Mouse (Mus musculus): ENCODE results near the gene Spaca1. TPM values are rescaled to one million over a fixed set of nuclear protein-coding genes. Genes with fewer than 3 reads are reported as not detected.
"Not testable (repeated sequence)": the region's sequence is repeated elsewhere in the genome, so short reads cannot be mapped to it uniquely, and the experiment has no call there.

Gene Spaca1
- polyA plus RNA-seq (2014; fragmentation: Nextera tagmentation; extraction: Ambion mirVana): 0.92 and 1.2 TPM in 2 replicates

DNA sequence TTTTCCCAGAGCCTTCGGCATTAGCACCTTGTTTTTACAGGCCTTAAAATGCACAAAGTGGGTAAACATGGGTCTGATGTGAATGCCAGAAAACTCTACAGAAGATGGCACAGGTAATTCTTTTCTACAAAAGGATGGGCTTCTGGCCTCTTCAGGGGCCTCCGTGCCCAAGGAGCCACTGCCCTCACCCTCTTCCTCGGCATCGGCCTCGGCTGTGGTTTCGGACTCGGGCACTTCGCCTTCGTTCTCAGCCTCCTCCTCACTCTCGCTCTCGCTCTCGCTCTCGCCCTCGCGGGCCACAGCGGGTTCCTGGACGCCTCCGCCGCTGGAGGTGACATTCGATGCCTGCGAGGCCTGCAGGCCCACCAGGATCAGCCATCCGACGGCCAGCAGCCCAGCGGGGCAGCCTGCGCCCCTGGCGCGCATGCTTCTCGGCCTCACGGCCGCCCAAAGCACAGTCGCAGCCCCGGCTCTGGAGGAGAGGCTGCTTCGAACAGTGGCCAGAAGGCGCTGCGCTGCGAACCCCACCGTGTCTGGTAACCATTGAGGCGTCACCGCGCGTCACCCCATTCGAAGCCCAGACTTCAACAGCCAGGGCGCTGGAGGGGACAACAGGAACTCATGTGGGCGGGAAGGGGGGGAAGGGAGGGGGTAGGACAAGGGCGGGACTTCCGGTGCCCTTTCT is at the start of gene Spaca1:
Gene Spaca1 (minus strand): TSS at position 621 of the 685 bp plus-strand sequence.
- Histone ChIP-seq H3K27me3 (ENCODE audit: control insufficient read depth, insufficient read depth, low read length) (no peaks in the 10 kb centered on the region), H3K9ac (peak within 1 kb of the TSS; percentile 54), H3K36me3 (replicated peaks; ENCODE audit: control insufficient read depth, insufficient read depth) (no peaks in the 10 kb centered on the region), H3K27ac (no peak within 1 kb of the TSS), H3K4me1 (replicated peaks; ENCODE audit: control insufficient read depth, insufficient read depth, low read length) (no peaks in the 10 kb centered on the region), H3K9me3 (ENCODE audit: control insufficient read depth, low read length) (no peaks in the 10 kb centered on the region), H3K4me2 (replicated peaks) (peak within 1 kb of the TSS; percentile 51), H3K4me3 (replicated peaks; ENCODE audit: low read length) (peak within 1 kb of the TSS; percentile 27)
- DNase-seq (ENCODE audit: low spot score): no peak
- 42% methylated on average over 46 of the region's 46 CpGs for WGBS
- peak; percentile 40; the same call in 1 of the 2 replicates for ATAC-seq (ENCODE audit: low FRiP score)

DNA sequence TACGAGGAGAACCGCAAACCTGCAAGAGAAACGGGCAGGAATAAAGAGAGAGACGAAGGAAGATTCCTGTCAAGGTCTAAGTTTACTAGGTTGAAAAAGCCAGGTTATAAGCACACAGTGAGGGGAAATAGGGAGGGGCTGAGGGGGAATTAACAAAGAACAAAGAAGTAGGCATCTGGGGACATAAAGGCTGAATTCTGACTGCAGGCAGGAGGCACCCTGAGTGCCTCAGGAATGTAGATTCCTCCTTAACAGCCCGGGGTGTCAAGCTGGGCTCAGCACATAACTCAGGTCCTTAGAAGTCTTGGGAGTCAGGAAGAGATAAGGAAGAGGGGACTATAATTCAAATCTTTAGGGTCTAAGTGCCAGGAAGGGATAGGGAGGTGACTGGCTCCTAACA is 37.3 kb upstream of the Spaca1 start:
- H3K9me3 ChIP-seq (ENCODE audit: control insufficient read depth, low read length); H3K4me3 ChIP-seq (replicated peaks; ENCODE audit: low read length); H3K27ac ChIP-seq; ATAC-seq (ENCODE audit: low FRiP score); H3K36me3 ChIP-seq (replicated peaks; ENCODE audit: control insufficient read depth, insufficient read depth); H3K9ac ChIP-seq; H3K27me3 ChIP-seq (ENCODE audit: control insufficient read depth, insufficient read depth, low read length); H3K4me2 ChIP-seq (replicated peaks); DNase-seq (ENCODE audit: low spot score); H3K4me1 ChIP-seq (replicated peaks; ENCODE audit: control insufficient read depth, insufficient read depth, low read length): not testable (repeated sequence)
- WGBS: 92% methylated on average over 5 of the region's 5 CpGs

DNA sequence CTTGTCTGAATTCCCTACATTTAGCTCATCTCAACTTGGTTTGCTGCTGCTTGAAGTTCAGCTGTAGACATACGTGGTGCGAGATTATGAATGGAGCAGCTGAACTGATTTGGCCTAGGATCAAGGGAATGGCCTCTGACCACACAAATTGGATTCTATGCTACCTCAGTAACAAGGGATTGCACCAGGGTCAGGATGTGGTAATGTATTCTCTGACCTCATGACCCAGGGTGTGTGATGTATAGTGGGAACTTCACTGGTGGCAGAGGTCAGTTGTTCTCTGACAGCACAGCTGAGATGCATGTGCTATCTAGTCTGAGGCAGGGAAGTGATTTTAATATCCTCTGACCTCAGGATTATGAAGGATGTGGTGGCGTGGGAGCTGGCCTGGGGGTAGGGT is 31.1 kb upstream of the Spaca1 start:
- DNase-seq (ENCODE audit: low spot score) (no peak), ATAC-seq (ENCODE audit: low FRiP score) (no peak)
- no peaks in the 10 kb centered on the region for H3K36me3 ChIP-seq (replicated peaks; ENCODE audit: control insufficient read depth, insufficient read depth)
- no peak overlapping the region for H3K27ac ChIP-seq
- no peaks in the 10 kb centered on the region for H3K4me1 ChIP-seq (replicated peaks; ENCODE audit: control insufficient read depth, insufficient read depth, low read length)
- H3K4me2 ChIP-seq (replicated peaks): no peak overlapping the region
- H3K9me3 ChIP-seq (ENCODE audit: control insufficient read depth, low read length): no peaks in the 10 kb centered on the region
- no peaks in the 10 kb centered on the region for H3K27me3 ChIP-seq (ENCODE audit: control insufficient read depth, insufficient read depth, low read length)
- WGBS: 64% methylated on average over 3 of the region's 3 CpGs
- H3K9ac ChIP-seq: no peak overlapping the region
- H3K4me3 ChIP-seq (replicated peaks; ENCODE audit: low read length): no peak overlapping the region

DNA sequence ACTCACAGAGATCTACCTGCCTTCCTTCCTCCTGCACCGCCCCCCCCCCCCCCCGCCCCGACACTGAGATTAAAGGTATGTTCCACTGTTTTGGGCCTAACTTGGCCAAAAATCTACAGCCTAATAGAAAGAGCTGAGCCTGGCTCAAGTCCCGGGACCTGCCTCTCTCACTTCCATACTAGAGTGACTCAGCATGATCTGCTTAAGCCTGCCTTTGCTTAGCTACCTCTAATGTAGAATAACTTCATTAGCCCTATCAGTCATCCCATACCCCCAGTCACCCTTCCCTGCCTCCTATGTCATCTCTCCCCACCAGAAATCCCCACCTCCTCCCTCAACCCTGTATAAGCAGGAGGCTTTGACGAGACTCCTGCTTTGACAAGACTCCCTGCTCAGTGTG is 19.0 kb upstream of the Spaca1 start:
- H3K27ac ChIP-seq: no peak overlapping the region
- H3K9ac ChIP-seq: no peak overlapping the region
- H3K36me3 ChIP-seq (replicated peaks; ENCODE audit: control insufficient read depth, insufficient read depth): no peaks in the 10 kb centered on the region
- H3K9me3 ChIP-seq (ENCODE audit: control insufficient read depth, low read length): no peaks in the 10 kb centered on the region
- H3K4me2 ChIP-seq (replicated peaks): no peak overlapping the region
- no peaks in the 10 kb centered on the region for H3K27me3 ChIP-seq (ENCODE audit: control insufficient read depth, insufficient read depth, low read length)
- 82% methylated on average over 3 of the region's 5 CpGs for WGBS
- no peak for DNase-seq (ENCODE audit: low spot score)
- H3K4me1 ChIP-seq (replicated peaks; ENCODE audit: control insufficient read depth, insufficient read depth, low read length): no peaks in the 10 kb centered on the region
- ATAC-seq (ENCODE audit: low FRiP score): no peak
- no peak overlapping the region for H3K4me3 ChIP-seq (replicated peaks; ENCODE audit: low read length)

DNA sequence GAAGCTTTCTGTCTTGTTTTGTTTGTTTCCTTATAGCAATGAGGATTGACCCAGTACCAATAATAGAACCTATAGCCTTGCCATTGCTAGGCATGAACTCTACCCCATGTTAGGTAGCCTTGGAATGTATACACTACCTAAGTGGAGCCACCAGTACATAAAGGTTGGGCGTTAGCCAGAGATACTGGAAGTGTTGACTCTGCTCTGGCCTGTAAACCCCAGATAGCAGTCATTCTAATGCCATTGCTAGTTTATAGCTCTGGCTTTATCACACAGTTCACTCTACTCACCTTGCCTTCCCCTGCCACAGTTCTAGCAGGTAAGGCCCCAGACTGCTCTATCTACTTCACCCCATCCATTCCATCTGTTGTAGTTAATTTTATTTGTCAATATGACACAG is 8.3 kb upstream of the Spaca1 start:
- Histone ChIP-seq H3K4me2 (replicated peaks) (no peak overlapping the region), H3K4me3 (replicated peaks; ENCODE audit: low read length) (no peak overlapping the region), H3K27ac (no peak overlapping the region), H3K27me3 (ENCODE audit: control insufficient read depth, insufficient read depth, low read length) (no peaks in the 10 kb centered on the region), H3K9ac (no peak overlapping the region), H3K36me3 (replicated peaks; ENCODE audit: control insufficient read depth, insufficient read depth) (no peaks in the 10 kb centered on the region), H3K4me1 (replicated peaks; ENCODE audit: control insufficient read depth, insufficient read depth, low read length) (no peaks in the 10 kb centered on the region), H3K9me3 (ENCODE audit: control insufficient read depth, low read length) (peaks cover 8% of the 10 kb centered on the region; the same call in 1 of the 2 replicates)
- 85% methylated on average over 1 of the region's 1 CpGs for WGBS
- ATAC-seq (ENCODE audit: low FRiP score) (no peak), DNase-seq (ENCODE audit: low spot score) (no peak)

DNA sequence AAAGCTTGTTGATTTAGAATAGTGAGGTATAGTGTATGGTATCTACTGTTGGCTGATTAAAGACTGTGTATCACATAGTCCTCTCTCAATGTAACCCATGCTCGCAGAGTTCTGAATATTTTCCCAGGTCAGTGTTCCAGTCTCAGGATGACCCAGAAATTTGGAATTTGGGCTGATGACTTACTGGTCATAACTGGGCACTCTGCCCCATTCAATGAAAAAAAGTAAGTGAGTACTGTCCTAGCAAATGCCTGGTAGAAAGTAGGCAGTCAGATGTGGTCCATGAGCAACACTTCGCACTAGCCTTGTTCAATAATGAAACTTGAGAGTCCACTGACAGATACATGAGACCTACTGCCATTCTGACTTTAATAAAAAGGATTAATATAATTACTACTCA is 23.2 kb downstream of the Spaca1 start:
- DNase-seq (ENCODE audit: low spot score) (no peak), ATAC-seq (ENCODE audit: low FRiP score) (no peak)
- Histone ChIP-seq H3K27me3 (ENCODE audit: control insufficient read depth, insufficient read depth, low read length) (no peaks in the 10 kb centered on the region), H3K4me1 (replicated peaks; ENCODE audit: control insufficient read depth, insufficient read depth, low read length) (no peaks in the 10 kb centered on the region), H3K9ac (no peak overlapping the region), H3K36me3 (replicated peaks; ENCODE audit: control insufficient read depth, insufficient read depth) (no peaks in the 10 kb centered on the region), H3K27ac (no peak overlapping the region), H3K9me3 (ENCODE audit: control insufficient read depth, low read length) (no peaks in the 10 kb centered on the region), H3K4me3 (replicated peaks; ENCODE audit: low read length) (no peak overlapping the region), H3K4me2 (replicated peaks) (no peak overlapping the region)
- 96% methylated on average over 2 of the region's 2 CpGs for WGBS

DNA sequence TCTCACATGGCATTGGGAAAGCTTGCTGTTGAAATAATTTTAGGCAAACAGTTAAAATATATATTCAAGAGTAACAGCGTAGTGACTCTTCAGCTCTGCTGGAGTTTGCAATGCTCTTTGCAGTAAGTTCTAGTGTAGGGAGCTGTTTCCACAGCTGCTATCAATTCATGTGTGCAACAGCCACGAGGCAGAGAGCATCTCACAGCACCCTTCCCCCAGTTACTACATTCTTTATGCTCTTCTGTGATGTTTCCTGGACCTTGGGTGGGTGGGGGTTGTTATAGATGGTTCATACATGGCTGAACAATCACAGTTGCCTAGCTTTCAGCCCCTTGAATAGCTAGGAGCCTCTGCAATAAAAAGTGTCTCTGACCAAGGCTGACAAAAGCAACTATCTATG is 28.5 kb downstream of the Spaca1 start:
- no peaks in the 10 kb centered on the region for H3K4me1 ChIP-seq (replicated peaks; ENCODE audit: control insufficient read depth, insufficient read depth, low read length)
- DNase-seq (ENCODE audit: low spot score) (no peak), ATAC-seq (ENCODE audit: low FRiP score) (no peak)
- no peaks in the 10 kb centered on the region for H3K9me3 ChIP-seq (ENCODE audit: control insufficient read depth, low read length)
- H3K9ac ChIP-seq: no peak overlapping the region
- H3K27ac ChIP-seq: no peak overlapping the region
- no peaks in the 10 kb centered on the region for H3K27me3 ChIP-seq (ENCODE audit: control insufficient read depth, insufficient read depth, low read length)
- WGBS: 41% methylated on average over 2 of the region's 2 CpGs
- H3K36me3 ChIP-seq (replicated peaks; ENCODE audit: control insufficient read depth, insufficient read depth): no peaks in the 10 kb centered on the region
- no peak overlapping the region for H3K4me2 ChIP-seq (replicated peaks)
- no peak overlapping the region for H3K4me3 ChIP-seq (replicated peaks; ENCODE audit: low read length)

DNA sequence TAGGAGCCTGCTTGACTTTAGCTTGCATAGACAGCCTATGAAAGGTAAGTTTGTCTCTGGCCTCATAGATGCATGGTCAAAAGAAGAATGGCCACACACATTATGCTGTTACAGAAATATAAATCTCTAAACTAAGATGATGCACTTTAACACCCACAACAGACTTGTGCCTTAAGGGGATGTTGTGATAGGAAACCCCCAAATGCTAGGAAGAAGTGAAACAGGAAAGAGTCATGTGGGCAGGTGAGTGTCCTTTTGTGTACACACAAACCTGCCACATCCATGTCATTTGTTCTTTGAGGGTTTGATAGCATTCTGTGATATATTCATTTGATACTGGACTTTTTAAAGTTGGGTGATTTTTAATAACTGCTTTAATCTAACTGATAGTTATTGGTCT is 53.6 kb downstream of the Spaca1 start:
- H3K4me2 ChIP-seq (replicated peaks): no peak overlapping the region
- H3K9me3 ChIP-seq (ENCODE audit: control insufficient read depth, low read length): peaks cover 5% of the 10 kb centered on the region; the same call in 1 of the 2 replicates
- no peaks in the 10 kb centered on the region for H3K27me3 ChIP-seq (ENCODE audit: control insufficient read depth, insufficient read depth, low read length)
- no peak overlapping the region for H3K27ac ChIP-seq
- H3K36me3 ChIP-seq (replicated peaks; ENCODE audit: control insufficient read depth, insufficient read depth): no peaks in the 10 kb centered on the region
- no peaks in the 10 kb centered on the region for H3K4me1 ChIP-seq (replicated peaks; ENCODE audit: control insufficient read depth, insufficient read depth, low read length)
- no peak for ATAC-seq (ENCODE audit: low FRiP score)
- DNase-seq (ENCODE audit: low spot score): no peak
- H3K9ac ChIP-seq: no peak overlapping the region
- H3K4me3 ChIP-seq (replicated peaks; ENCODE audit: low read length): no peak overlapping the region

DNA sequence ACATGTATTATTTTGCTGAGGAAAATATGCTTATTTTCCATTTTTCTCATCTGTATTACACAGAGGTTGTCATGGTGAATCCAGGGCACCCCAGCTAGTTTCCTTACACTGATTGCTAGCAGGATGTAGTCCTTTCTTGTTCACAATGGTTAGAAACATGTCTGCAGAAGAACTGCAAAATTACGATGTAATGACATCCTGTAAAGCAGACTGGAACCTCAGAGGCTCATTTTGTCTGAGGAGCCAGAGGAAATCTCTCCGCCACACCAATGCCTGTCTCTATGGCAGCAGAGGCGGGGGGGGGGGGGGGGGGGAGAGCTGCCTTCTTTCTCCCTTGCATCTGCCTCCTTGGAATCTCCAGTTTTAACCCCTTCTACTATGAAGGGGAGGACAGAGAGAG is 57.3 kb downstream of the Spaca1 start:
- H3K4me2 ChIP-seq (replicated peaks): no peak overlapping the region
- no peak for DNase-seq (ENCODE audit: low spot score)
- no peaks in the 10 kb centered on the region for H3K36me3 ChIP-seq (replicated peaks; ENCODE audit: control insufficient read depth, insufficient read depth)
- WGBS: 35% methylated on average over 3 of the region's 3 CpGs
- 0 out of 2 replicates have a peak, but pooled peaks have one; percentile 17 for ATAC-seq (ENCODE audit: low FRiP score)
- H3K27me3 ChIP-seq (ENCODE audit: control insufficient read depth, insufficient read depth, low read length): no peaks in the 10 kb centered on the region
- no peaks in the 10 kb centered on the region for H3K4me1 ChIP-seq (replicated peaks; ENCODE audit: control insufficient read depth, insufficient read depth, low read length)
- no peak overlapping the region for H3K27ac ChIP-seq
- no peak overlapping the region for H3K9ac ChIP-seq
- H3K4me3 ChIP-seq (replicated peaks; ENCODE audit: low read length): no peak overlapping the region
- no peaks in the 10 kb centered on the region for H3K9me3 ChIP-seq (ENCODE audit: control insufficient read depth, low read length)

Measured in hindbrain, embryonic 14.5 days (tissue).